Mouse (Mus musculus) layer of hippocampus, postnatal 25 days (tissue): ENCODE measurements at regions not wholly inside any gene's neighbourhood (a gene's known extent, or its start where the extent isn't known, plus 50 kb on each side); places are given as distances from the start of the nearest gene placed in this dataset.

ENCODE experiments used
- DNase-seq, 2 experiments: peaks; one replicate each; pipeline ENCODE4 v3.0.0; 2022; ENCODE audit warnings: mixed read lengths in 2 of 2, low spot score in 1 of 2; ENCODE audit errors: extremely low spot score in 1 of 2

GRCm38 (mm10) chr13:106738011-106738410 lies 198.7 kb downstream of the Ipo11 start:
- no peak for DNase-seq

DNA sequence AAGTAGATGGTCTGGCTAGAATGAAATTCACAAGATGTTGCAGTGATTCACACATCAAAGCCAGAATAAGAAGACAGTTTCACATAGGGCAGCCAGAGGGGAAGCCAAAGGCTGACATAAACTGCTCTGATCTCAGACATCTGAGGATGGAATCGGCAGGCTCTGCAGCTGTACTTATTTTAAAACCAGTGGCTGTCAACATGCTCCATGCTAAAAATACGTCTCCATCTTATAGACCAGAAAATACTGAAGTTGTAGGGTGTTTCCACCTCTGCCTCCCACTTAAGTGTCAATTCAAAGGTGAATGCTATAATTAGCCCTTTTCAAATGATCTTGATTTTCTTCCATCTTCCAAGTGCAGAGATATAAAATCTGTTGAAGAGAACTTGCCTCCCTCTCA lies 202.4 kb downstream of the Ipo11 start:
- DNase-seq, result no peak

DNA sequence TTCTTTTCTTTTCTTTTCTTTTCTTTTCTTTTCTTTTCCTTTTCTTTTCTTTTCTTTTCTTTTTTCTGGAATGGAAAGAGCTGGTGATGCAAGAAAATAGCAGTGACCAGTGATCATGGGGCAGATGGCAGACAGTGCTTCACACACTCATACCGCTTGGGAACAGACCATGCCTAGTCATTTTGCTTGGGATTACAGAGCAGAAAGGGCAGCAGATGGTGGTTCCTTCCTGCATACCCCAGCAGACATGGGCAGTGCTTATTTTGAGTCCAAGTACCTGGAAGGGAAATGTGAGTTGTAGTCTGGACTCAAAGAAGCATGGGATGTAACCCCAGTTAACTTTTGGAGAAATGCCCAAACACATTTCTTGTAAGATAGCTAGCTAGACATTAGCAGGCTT lies 203.9 kb downstream of the Ipo11 start:
- DNase-seq, result no peak

- no peak for DNase-seq
Measured at GRCm38 (mm10) chr13:106723315-106723714, 213.4 kb downstream of the Ipo11 start.

- no peak for DNase-seq
Measured at GRCm38 (mm10) chr13:106721167-106721566, 215.6 kb downstream of the Ipo11 start.

DNA sequence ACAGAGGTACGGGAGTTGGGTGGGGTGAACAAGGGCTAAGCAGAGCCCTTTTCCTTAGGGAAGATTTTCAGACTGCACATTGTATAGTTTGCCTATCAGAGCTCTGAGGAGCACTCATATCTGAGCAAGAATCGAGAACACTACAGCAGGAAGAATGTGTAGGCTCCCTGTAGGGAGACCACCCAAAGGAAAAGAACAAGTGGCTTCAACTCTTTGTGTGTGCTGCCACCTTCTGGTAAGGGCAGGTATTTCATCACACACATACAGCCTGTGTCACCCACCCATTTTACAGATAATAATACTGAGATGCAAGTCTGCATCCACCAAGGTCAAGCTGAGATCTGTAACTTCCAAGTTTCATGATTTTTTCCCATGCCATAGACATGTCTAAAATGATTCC lies 221.0 kb downstream of the Ipo11 start:
- peak in 1 of 2 experiments; percentile 55 for DNase-seq

GRCm38 (mm10) chr13:106715234-106715633 lies 221.5 kb downstream of the Ipo11 start:
- no peak for DNase-seq

DNA sequence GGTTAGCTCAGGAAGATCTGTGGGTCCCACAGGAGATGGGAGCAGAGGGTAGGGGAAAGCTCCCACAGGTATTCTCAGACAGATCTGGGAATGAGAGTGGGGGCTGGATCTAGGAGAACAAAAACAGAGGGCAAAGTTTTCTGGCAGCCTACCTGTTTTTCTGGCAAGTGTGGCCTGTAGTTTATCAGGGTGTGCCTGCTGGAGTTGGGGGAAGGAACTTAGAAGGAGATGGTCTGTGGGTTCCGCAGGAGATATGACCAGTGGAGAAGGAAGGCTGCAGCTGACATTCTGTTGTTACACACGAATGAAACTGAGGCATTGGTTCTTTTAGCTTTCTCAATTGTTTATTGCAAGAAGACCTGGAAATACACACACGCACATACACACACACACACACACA lies 226.2 kb downstream of the Ipo11 start:
- DNase-seq, result no peak

GRCm38 (mm10) chr13:106700376-106700775 lies 236.4 kb downstream of the Ipo11 start:
- DNase-seq, result no peak

DNA sequence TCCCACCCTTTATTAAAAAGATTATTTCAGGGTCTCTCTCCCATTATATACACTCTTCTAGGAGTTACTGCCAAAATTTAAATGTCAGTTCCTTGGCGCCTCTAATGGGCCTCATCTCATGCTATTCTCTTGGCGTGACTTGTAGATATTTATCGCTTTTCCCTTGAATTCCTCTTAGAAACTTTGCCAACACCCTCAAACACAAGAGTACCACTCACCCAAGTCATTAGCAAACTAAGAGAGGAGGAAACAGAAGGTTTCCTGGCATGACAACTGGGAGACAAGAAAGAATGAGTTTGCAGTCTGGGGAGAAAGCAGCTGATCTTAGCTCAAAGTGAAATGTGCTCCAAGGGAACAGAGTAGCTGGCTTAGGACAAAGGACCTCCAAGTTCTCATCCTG lies 236.8 kb downstream of the Ipo11 start:
- DNase-seq, result no peak

DNA sequence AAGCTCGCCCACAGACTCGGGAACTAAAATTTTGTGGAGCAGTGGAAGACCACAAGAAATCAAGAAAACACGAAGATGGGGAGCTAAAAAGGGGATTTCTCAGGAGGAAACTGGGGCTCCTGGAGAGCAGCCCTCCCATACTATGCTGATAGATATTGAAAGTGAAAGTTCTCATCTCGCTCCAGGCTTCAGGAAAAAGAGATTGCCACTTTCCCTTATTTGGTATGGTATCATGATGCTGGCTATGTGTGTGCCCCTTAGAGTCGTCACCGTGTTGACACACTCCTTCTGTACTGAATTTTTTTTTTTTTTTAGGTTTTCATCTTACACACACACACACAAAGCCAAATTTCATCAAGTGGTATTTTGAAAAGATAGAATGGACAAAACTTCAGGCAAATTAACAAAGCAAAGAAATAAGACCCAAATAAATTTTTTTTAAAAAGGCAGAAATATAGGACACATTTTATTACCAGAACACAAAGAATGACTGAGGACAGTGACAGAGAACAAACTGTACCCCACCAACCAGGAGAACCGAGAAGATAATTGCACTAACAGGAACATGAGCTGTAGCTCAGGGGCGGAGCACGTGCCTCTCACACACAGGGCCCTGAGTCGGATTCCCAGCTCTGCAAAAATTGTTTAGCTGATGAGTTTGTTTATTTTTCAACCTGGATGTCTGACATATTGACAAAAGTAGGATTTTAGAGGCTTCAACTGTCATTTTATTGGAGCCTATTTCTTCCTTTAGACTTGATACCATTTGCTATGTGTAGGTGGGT lies 244.8 kb downstream of the Ipo11 start:
- DNase-seq, result no peak

GRCm38 (mm10) chr13:106690125-106690524 lies 246.6 kb downstream of the Ipo11 start:
- no peak for DNase-seq

DNA sequence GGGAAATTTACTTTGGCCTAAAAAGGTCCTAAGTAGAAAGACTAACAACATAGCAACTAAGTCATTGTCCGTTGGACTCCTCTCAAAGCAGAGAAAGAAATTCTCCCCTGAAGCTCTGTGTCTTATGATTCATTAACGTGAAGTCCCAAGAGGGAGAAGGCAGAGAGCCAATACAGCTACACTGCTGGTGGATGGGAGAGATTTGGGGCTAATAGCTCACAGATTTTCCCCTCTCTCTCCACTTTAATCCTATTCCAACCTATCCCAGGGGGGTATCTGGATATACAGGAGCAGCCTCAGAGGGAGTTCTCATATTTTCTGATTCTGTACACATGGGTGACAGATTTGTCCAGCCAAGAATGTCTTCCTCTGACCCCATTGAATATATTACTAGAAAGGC lies 247.1 kb downstream of the Ipo11 start:
- no peak for DNase-seq

DNA sequence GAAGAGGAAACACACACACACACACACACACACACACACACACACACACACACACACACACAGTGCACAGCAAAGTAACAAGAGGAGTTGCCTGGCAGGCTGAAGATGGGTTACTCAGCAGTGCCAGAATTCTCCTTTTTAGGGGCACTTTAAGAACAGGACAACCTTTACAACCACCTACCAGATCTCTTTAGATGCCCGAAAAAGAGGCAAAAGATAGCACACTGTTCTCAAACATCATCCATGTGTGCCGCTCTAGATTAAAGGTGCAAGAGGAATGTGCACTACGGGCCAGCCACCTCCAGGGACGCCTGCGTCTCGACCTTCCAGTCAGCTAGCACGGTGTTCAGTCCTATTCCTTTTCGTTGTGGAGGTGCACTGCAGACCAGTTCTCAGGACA lies 247.7 kb downstream of the Ipo11 start:
- no peak for DNase-seq

DNA sequence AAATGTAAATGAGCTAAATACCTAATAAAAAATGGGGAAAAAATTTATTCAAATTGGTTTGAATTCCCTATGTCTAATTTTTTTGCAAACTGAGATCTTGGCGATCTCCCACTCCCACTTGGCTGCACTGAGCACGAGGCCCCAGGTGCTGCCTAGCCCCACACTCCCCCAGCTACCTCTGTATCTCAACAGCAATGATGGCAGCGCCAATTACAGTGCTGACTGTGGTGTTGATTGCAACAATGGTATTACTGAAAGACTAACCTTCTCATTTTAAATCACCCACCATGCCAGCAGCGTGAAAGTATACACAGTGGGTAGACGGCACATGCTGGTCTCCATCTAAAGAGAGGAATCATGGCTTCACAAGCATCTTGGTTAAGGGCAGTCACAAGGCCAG lies 267.1 kb downstream of the Ipo11 start:
- no peak for DNase-seq

DNA sequence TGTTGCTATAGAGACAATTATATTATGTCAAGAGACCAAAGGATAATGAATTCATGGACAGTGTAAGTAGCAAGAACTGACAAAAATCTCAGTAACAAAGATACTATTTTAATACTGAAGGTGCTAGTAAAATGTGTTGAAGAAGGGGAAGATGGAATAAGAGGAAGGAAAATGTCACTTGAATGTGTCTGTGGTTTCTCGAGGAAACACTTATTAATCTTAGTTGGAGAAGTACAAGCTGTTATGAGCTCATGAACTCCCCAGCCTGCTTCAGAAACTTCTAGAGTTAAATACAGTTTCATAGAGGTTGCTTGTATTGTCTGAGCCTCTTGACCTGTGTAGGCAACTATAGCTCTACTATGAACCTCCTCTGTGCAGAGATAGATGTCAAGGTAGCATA lies 274.6 kb downstream of the Ipo11 start:
- no peak for DNase-seq

DNA sequence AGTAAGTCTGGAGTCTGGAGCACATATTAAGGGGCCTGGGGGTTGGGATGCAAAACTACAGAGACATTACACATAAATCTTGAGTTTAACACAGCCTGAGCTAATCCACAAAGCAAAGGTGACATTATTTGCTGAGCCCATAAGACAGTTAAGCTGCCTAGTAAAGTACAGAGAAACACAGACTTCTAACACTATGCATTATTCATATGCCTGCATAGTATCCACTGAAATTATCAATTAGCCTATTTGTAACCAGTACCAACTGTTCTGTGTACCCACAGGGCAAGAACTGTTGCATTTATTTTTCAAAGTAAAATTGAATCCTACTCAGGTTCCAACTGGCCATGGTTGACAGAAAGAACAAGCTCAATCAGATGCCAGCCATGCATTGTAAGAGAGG lies 287.4 kb downstream of the Ipo11 start:
- no peak for DNase-seq

DNA sequence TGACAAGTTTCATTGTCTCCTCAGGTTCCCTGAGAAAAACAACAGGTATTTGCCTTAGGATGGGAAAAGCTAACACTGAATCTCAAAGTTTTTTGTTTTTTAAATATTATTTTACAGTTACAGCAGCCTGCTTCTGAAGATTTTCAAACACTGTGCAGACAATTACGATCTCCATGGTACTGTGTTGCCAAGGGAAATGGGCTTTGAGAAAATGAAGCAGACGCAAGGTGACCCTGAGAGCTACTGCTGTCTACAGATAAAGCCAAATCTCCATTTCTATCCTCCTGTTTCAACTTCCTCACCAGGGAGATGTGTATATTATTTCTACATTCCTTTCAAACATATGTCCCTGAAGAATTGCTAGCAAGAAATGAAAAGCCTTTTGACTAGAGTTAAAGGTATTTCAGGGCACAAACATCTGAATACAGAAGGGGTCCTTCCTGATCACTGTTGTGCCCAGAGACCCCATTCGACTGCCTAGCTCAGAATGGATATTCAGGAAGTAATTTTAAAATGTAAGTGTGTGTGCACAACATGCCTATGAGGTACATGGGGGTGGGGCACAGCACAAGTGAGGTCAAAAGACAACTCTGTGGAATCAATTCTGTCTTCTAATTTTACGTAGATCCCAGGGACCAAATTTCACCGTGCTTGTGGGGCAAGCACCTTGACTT lies 293.3 kb downstream of the Ipo11 start:
- no peak for DNase-seq

DNA sequence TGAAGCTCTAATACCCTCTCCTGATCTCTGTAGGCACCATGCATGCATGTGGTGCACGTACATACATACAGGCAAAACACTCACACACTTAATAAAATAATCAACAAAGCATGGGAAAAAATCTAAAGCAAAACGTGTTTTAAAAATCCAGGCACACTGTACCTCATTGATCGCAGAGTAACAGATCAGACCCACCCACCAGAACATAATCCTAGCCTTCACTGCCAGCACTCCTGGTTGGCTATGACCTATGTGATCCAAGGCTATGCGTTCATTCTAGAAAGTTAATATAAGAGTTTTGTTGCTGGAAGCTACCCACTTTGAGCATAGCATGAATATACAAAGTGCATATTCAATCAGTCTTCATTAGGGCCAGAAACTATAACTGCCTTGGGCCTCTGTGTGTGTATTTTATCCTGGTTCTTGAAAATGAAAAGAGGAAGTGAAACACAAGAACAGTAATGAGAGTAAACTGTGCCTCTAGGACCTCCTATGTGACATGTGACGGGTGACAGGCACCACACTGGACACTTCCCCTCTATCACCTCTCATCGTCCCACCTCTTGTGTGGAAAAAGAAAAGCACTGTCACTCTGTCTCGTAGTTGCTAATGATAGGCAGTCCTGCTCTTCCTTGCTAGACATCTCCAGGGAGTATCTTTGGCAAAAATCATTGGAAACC lies 297.9 kb downstream of the Ipo11 start:
- no peak for DNase-seq

- DNase-seq, result no peak
Measured at GRCm38 (mm10) chr13:106591729-106592128, 345.0 kb downstream of the Ipo11 start.

DNA sequence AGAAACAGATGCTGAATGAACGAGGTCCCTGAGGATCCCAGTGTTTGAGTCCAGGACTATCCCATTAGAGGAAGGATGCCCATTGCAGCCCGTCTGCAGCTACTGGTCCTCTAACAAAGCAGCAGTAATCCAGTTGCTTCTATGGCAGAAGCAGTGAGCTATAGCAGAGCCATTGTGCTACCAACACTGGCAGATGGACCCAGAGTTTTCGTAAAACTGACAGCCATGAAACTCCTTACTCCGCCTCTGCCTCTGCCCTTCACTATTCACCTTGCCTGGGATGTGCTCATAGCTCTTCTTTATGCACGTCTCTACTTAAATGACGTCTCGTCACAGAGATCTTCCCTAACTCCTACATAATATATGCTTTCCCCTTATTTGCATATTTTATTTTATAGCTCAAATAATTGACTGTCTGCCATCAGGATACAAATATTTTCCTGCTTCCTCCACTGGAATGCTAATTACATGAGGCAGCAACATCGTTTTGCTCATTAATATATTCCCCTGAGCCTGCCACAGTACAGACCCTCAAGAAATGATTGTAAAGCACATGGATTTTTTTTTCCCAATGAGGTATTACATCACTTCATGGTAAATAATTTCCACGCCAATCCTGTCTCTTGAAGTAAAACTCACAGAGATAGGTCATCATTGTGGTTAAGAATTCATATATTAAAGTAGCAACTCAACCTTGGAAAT lies 368.9 kb downstream of the Ipo11 start:
- DNase-seq, result no peak
